Mouse (Mus musculus) E14TG2a.4 (cell line): ENCODE measurements around the gene Gm20388.

Experiments
- CTCF ChIP-seq: conservative IDR thresholded peaks from 2 replicates; pipeline ENCODE4 v1.5.1; 2014; ENCODE audit warnings: low read length
- NANOG ChIP-seq: IDR thresholded peaks from 2 replicates; pipeline ENCODE4 v1.6.1; 2014; ENCODE audit warnings: borderline replicate concordance, low read length, mixed read lengths

DNA sequence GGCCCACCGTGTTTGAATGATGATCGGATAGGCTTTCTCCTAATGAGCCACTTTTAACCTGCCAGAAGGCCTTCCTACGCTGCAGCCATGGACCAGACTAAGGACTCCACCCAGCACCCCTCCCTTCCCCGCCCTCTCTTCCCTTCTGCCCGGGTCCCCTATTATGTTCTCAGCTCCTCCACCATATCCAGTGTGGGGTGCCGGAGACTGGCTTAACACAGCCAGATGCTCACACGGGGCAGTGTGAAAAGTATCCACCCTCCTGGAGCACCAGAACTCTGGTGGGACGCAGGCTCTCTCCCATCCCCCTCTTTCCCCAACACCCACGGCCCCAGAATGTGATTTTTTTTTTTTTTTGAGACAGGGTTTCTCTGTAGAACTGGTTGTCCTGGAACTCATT is 2662.9 kb downstream of the Gm20388 start:
- TF ChIP-seq CTCF = no peak
- TF ChIP-seq NANOG = no peak
